Comparison of ENCODE assay signal across 8 mouse cellular contexts in the genomic region with DNA sequence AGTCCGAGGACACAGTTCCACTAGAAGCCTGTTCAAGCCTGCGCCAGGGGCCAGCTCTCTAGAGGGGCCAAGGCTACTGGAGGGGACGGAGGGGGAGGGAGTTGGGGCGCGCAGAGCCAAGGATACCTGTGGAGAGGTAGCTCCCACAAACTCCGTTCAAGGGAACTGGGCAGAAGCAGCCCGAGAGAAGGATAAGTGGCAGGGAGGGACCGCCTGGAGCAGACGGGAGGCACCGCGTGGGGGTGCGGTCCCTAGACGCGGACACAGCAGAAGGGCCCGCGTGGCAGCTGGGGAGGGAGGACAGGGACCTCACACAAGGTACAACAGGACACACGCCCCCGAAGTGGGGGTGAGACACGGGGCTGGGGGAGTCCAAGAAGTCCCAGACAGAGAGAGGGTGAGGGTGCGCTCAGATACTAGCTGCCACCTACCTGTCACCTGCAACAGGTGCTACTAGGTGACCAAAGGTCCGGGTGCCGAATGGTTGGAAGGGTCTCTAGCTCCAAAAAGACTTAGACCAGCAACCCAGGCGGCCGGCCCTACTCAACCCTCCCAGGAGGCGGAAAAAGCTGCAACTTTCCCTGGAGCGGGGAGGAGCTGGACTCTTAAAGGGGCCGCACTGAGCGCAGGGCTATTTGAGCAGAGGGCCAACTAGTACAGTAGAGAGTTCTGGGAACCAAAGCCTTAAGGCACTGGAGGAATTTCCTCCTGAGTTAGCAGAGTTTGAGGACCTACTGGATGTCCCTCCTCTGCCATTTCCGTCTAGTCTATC. TPM values are rescaled to one million over a fixed set of nuclear protein-coding genes. Genes with fewer than 3 reads are reported as not detected.
DNase-seq lines count a peak whose midpoint lies in the region; ATAC-seq and TF ChIP-seq lines count a peak whose summit lies in the region.

A gene (minus strand): TSS at position 582 of the 772 bp plus-strand sequence.

- no peaks in the 10 kb centered on the region for H3K27me3 ChIP-seq in testis, adult 2 months (ENCODE audit: control insufficient read depth, insufficient read depth, low read length)

- no peaks in the 10 kb centered on the region for H3K36me3 ChIP-seq in testis, adult 2 months (ENCODE audit: control insufficient read depth, insufficient read depth, low read length)

- no peaks in the 10 kb centered on the region for H3K4me1 ChIP-seq in embryonic fibroblast, embryonic 13.5 days (ENCODE audit: control insufficient read depth, insufficient read depth, low read length)
- no peaks in the 10 kb centered on the region; the same call in none of the 2 replicates for H3K4me1 ChIP-seq in testis, adult 2 months (ENCODE audit: control insufficient read depth, insufficient read depth, low read length)

- peak; percentile 66 for DNase-seq in adrenal gland, postnatal 14 days
- peak; percentile 16 to 42 for DNase-seq in heart, postnatal 10 days
- peak; percentile 42 to 64 for DNase-seq in kidney, postnatal 36 days
- no peak for DNase-seq in layer of hippocampus, adult 9-10 months (ENCODE audit: low spot score)
- no peak for DNase-seq in B cell, adult 2 months

- peak; percentile 83 for ATAC-seq in megakaryocyte-erythroid progenitor cell, adult 5-6 weeks (replicated peaks; ENCODE audit: low FRiP score, low TSS enrichment, poor library complexity, severe bottlenecking)

- no peak for TF ChIP-seq CTCF in embryonic fibroblast, embryonic 13.5 days (IDR thresholded peaks at IDR 0.05; ENCODE audit: borderline replicate concordance, insufficient read depth, low read length)
- TF ChIP-seq CTCF in testis, adult 2 months (IDR thresholded peaks at IDR 0.05; ENCODE audit: control insufficient read depth, insufficient read depth, insufficient replicate concordance, low read depth, low read length): no peak

- peak within 1 kb of the TSS; percentile 64 for H3K4me3 ChIP-seq in embryonic fibroblast, embryonic 13.5 days (ENCODE audit: insufficient read depth, low read length)
- H3K4me3 ChIP-seq in testis, adult 2 months (ENCODE audit: control insufficient read depth, low read depth, low read length): peak within 1 kb of the TSS; percentile 77

- H3K27ac ChIP-seq in embryonic fibroblast, embryonic 13.5 days (ENCODE audit: insufficient read depth, low read length): no peak within 1 kb of the TSS
- H3K27ac ChIP-seq in testis, adult 2 months (ENCODE audit: control insufficient read depth, insufficient read depth, low read depth, low read length): peak within 1 kb of the TSS; percentile 53; the same call in 1 of the 2 replicates

- intact Hi-C loops in heart, postnatal 10 days (cut with DNase I): no loop called here

- TF ChIP-seq POLR2A in embryonic fibroblast, embryonic 13.5 days (IDR thresholded peaks at IDR 0.05; ENCODE audit: low read depth, low read length): no peak
- TF ChIP-seq POLR2A in testis, adult 2 months (IDR thresholded peaks at IDR 0.05; ENCODE audit: control insufficient read depth, low read depth, low read length): no peak

RNA-seq across cellular contexts. Expression of the gene that starts here (rescaled TPM):
- 9.0 and 11.0 TPM in 2 replicates for total RNA-seq in adrenal gland, postnatal 14 days (2021)
- polyA plus RNA-seq in embryonic fibroblast, embryonic 13.5 days (2011; ENCODE audit: insufficient read length, low read depth, missing spikeins): 3.2 and 4.5 TPM in 2 replicates
- total RNA-seq in heart, postnatal 10 days (2021): 1 to 10 TPM; 2.4 to 2.5 TPM
- 2.2 and 5.2 TPM in 2 replicates for total RNA-seq in megakaryocyte-erythroid progenitor cell, adult 5-6 weeks (2014; fragmentation: Nextera tagmentation)
- 7.4 and 8.4 TPM in 2 replicates for total RNA-seq in megakaryocyte-erythroid progenitor cell, adult 5-6 weeks (2017)
- polyA plus RNA-seq in testis, adult 2 months (2012; rRNA removed): 3.5 and 5.1 TPM in 2 replicates

Comparison
In these comparisons a context has a peak if more than half of its experiments do, and no peak if none do; other contexts are left out.
1. DNase-seq: peak in adrenal gland, postnatal 14 days (single experiment), heart, postnatal 10 days (2 of 2) and kidney, postnatal 36 days (2 of 2); none in layer of hippocampus, adult 9-10 months (single experiment) and B cell, adult 2 months (0 of 2).